Mouse (Mus musculus): Measurements from ENCODE around the gene Ngrn. TPM values are rescaled to one million over a fixed set of nuclear protein-coding genes. Genes with fewer than 3 reads are reported as not detected.

Gene Ngrn
- polyA plus RNA-seq, 1 experiment from 2014 or later = 49.3 TPM

DNA sequence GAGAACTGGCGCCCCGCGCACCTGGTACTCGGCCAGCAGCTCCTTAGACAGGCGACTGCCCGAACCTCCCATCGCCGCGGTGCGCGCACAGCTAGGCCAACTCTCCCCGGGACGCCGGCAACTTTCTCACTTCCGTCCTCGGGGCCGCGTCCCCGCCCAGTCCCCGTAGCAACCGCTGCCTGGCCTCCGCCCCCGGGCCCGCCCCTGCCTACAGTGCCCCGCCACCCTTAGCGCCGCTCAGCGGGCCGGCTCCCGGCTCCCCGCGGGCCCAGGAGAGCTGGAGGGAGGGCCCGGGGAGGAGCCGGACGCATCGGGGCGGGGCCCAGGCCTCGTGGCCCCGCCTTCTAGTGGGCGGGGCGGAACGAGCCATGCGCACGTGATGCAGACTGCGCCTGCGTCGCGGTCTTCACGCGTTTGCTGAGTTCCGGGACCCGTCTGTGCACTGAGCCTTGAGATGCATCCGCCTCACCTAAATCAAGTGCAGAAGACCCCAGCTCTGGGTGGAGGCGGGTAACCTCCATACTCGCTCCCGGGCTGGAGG is 28.5 kb upstream of the Ngrn start, which contains the start of the genes Cib1 and Gdpgp1:
TSS of gene Cib1 (minus strand) at position 325 of the 541 bp plus-strand sequence.
TSS of gene Gdpgp1 (plus strand) at position 377 of the 541 bp plus-strand sequence.
- Histone ChIP-seq H3K9me3 (no peaks in the 10 kb centered on the region), H3K4me2 (replicated peaks) (peak within 1 kb of the TSS; percentile 91), H3K27me3 (peaks cover 3% of the 10 kb centered on the region; the same call in 1 of the 2 replicates), H3K27ac (no peak within 1 kb of the TSS; the same call in 1 of the 2 replicates), H3K4me3 (peak within 1 kb of the TSS; percentile 69), H3K9ac (peak within 1 kb of the TSS; percentile 74), H3K36me3 (peaks cover 18% of the 10 kb centered on the region), H3K4me1 (peaks cover 25% of the 10 kb centered on the region)
- peak; percentile 96 for ATAC-seq (ENCODE audit: low FRiP score, low read depth)
- WGBS = under 1% methylated on average over 56 of the region's 56 CpGs

DNA sequence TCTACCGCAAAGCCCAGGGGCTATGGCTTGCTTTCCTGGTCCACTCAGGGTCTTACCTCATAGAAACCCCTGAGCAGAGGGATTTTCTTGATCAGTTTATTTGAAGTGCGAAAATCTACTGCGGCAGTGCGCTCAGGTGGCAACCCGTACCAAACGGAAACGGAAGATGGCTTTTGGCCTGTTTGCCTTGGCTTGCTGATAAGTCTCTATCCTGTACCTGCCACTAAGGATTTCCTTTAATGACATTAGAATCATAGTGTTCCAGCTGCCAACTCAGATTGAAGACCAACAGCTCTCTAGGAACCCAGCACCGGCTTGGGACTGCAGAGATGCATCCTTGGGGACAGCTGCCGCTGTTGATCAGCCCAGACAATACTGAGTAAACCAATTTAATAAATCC is 27.2 kb upstream of the Ngrn start:
- H3K27me3 ChIP-seq = peaks cover 3% of the 10 kb centered on the region; the same call in 1 of the 2 replicates
- H3K27ac ChIP-seq = no peak overlapping the region
- peaks cover 13% of the 10 kb centered on the region for H3K36me3 ChIP-seq
- peak overlapping the region; percentile 31; the same call in 1 of the 2 replicates for H3K9ac ChIP-seq
- 78% methylated on average over 9 of the region's 9 CpGs for WGBS
- no peaks in the 10 kb centered on the region for H3K9me3 ChIP-seq
- no peak for ATAC-seq (ENCODE audit: low FRiP score, low read depth)
- H3K4me1 ChIP-seq = peaks cover 25% of the 10 kb centered on the region
- H3K4me2 ChIP-seq (replicated peaks) = peak overlapping the region; percentile 91
- peak overlapping the region; percentile 69 for H3K4me3 ChIP-seq

DNA sequence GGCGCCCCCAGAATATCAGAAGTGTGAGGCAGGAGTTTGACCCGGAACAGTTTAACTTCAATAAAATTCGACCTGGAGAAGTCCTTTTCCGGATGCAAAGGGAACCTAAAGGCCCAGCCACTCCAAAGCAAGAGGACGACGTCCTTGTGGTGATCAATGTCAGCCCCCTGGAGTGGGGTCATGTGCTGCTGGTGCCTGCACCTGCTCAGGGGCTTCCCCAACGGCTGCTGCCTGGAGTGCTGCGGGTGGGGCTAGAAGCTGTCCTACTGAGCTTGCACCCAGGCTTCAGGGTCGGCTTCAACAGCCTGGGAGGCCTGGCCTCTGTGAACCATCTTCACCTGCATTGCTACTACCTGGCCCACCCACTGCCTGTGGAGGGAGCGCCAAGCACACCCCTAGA is 22.5 kb upstream of the Ngrn start:
- Histone ChIP-seq H3K9ac (no peak overlapping the region), H3K4me3 (no peak overlapping the region), H3K27me3 (no peaks in the 10 kb centered on the region), H3K9me3 (no peaks in the 10 kb centered on the region), H3K27ac (no peak overlapping the region), H3K4me1 (peaks cover 9% of the 10 kb centered on the region), H3K36me3 (peaks cover 36% of the 10 kb centered on the region), H3K4me2 (replicated peaks) (no peak overlapping the region)
- WGBS = 86% methylated on average over 10 of the region's 10 CpGs
- ATAC-seq (ENCODE audit: low FRiP score, low read depth) = no peak

DNA sequence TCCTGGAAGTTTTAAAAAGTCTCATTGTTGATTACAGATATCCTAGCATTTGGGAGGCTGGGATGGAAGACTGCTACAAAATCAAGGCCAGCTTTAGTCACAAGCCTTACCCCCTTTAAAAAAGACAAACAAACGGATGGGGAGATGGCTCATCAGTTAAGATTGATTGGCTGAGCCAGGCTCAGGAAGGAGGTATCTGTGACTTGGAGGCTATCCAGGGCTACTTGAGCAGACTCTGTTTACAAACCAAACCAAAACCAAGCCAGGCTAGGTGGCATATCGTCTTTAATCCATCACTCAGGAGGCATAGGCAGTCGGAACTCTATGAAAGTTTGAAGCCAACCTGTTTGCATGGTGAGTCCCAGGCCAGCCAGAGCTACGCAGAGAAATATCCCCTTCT is 19.4 kb upstream of the Ngrn start:
- Histone ChIP-seq H3K27ac (no peak overlapping the region), H3K36me3 (peaks cover 36% of the 10 kb centered on the region), H3K4me3 (no peak overlapping the region), H3K27me3 (no peaks in the 10 kb centered on the region), H3K9ac (no peak overlapping the region), H3K4me1 (peaks cover 3% of the 10 kb centered on the region; the same call in 1 of the 2 replicates), H3K9me3 (no peaks in the 10 kb centered on the region), H3K4me2 (replicated peaks) (no peak overlapping the region)
- WGBS = 81% methylated on average over 4 of the region's 4 CpGs
- no peak for ATAC-seq (ENCODE audit: low FRiP score, low read depth)

DNA sequence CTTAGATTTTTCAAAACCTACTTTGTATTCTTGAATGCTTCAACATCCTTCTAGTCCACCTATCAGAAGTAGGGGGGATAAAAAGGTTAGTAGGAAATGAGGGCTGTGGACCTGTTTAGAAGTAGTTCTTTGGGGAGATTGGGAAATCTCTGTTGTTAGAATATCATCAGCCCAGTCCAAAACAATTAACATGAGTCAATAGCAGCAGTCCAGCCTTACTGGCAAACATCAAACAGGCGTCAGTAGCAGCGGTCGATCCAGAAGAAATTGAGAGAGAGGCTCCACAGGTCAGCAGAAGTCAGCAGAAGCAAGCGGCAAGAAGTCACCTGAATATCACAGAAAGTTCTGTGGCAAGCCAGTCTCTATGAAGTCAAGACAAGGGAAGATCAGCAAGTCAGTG is 16.2 kb upstream of the Ngrn start:
- 85% methylated on average over 4 of the region's 4 CpGs for WGBS

DNA sequence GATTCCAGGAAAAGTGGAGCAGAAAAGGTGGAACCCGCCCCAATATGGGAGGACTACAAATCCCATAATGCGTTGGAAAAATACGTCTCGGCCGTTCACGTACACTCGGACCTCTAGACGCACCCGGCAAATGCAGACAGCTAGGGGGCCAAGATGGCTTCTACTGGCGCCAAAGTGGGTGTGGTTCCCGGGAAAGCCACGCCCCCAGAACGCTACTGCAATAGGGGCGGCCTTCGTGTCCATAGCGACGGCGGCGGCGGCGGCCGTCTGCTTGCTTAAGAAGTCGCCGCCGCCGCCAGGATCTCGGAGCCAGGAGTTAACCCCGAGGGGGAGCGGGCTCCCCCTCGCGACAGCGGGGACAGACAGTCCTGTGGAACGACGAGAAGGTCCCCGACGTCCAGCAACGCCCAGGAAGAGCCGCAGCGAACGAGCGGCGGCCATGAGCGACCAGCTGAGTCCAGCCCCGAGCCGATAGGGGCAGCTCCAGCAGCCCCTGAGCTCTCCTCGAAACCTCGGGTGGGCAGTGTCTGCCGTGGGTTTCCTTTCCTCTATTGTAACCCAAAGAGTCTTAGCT is 14.8 kb upstream of the Ngrn start, which contains the start of gene Ttll13:
TSS of gene Ttll13 (plus strand) at position 229 of the 574 bp plus-strand sequence.
- peak within 1 kb of the TSS; percentile 65 for H3K4me2 ChIP-seq (replicated peaks)
- no peaks in the 10 kb centered on the region for H3K9me3 ChIP-seq
- ATAC-seq (ENCODE audit: low FRiP score, low read depth) = peak; percentile 99
- H3K27me3 ChIP-seq = no peaks in the 10 kb centered on the region
- peaks cover 4% of the 10 kb centered on the region; the same call in 1 of the 2 replicates for H3K36me3 ChIP-seq
- peak within 1 kb of the TSS; percentile 72 for H3K9ac ChIP-seq
- under 1% methylated on average over 48 of the region's 48 CpGs for WGBS
- peaks cover 3% of the 10 kb centered on the region; the same call in 1 of the 2 replicates for H3K4me1 ChIP-seq
- H3K4me3 ChIP-seq = peak within 1 kb of the TSS; percentile 61
- H3K27ac ChIP-seq = peak within 1 kb of the TSS; percentile 76; the same call in 1 of the 2 replicates

More for the DNA sequence above, 16.2 kb upstream of the Ngrn start:
- Histone ChIP-seq H3K9ac (no peak overlapping the region), H3K27ac (no peak overlapping the region), H3K9me3 (no peaks in the 10 kb centered on the region), H3K4me3 (no peak overlapping the region), H3K4me1 (peaks cover 3% of the 10 kb centered on the region; the same call in 1 of the 2 replicates), H3K27me3 (no peaks in the 10 kb centered on the region), H3K36me3 (peaks cover 17% of the 10 kb centered on the region), H3K4me2 (replicated peaks) (no peak overlapping the region)
- ATAC-seq (ENCODE audit: low FRiP score, low read depth) = no peak

DNA sequence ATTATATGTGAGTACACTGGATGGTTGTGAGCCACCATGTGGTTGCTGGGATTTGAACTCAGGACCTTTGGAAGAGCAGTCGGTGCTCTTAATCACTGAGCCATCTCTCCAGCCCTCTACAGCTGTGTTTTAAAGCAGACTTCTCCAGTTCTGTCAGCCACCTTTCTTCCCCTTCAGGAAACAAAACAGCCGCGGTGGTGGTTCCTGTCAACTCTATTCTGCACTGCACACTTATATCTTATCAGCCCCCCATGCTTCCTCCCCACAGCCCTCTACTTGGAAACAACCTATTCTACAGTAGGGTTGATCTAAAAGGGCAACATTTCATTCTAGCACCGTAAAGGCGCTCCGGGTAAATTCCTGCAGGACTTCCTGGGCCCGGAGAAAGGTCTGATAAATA is 14.2 kb upstream of the Ngrn start:
- peaks cover 3% of the 10 kb centered on the region; the same call in 1 of the 2 replicates for H3K4me1 ChIP-seq
- WGBS = 66% methylated on average over 7 of the region's 7 CpGs
- H3K27me3 ChIP-seq = no peaks in the 10 kb centered on the region
- H3K27ac ChIP-seq = no peak overlapping the region
- peak overlapping the region; percentile 61 for H3K4me3 ChIP-seq
- peak overlapping the region; percentile 65 for H3K4me2 ChIP-seq (replicated peaks)
- H3K36me3 ChIP-seq = no peaks in the 10 kb centered on the region
- H3K9me3 ChIP-seq = no peaks in the 10 kb centered on the region
- H3K9ac ChIP-seq = no peak overlapping the region
- no peak for ATAC-seq (ENCODE audit: low FRiP score, low read depth)

DNA sequence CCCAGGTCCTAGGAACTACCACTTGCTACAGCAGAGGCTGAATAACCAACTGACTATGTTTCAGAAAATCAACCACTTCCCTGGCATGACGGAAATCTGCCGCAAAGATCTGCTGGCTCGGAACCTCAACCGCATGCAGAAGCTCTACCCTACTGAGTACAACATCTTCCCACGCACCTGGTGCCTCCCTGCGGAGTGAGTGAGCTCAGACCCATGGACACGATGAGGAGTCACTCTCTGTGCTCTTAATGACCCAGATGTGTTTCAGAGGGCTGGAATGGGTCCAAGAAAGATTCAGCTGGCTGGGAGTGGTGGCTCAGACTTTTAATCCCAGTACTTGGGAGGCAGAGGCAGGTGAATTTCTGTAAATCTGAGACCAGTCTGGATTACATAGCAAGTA is 8.6 kb upstream of the Ngrn start:
- H3K9me3 ChIP-seq = no peaks in the 10 kb centered on the region
- WGBS = 78% methylated on average over 7 of the region's 7 CpGs
- no peaks in the 10 kb centered on the region for H3K4me1 ChIP-seq
- H3K9ac ChIP-seq = no peak overlapping the region
- no peak overlapping the region for H3K4me2 ChIP-seq (replicated peaks)
- no peaks in the 10 kb centered on the region for H3K36me3 ChIP-seq
- peaks cover 15% of the 10 kb centered on the region for H3K27me3 ChIP-seq
- H3K27ac ChIP-seq = no peak overlapping the region
- no peak overlapping the region for H3K4me3 ChIP-seq
- no peak for ATAC-seq (ENCODE audit: low FRiP score, low read depth)

DNA sequence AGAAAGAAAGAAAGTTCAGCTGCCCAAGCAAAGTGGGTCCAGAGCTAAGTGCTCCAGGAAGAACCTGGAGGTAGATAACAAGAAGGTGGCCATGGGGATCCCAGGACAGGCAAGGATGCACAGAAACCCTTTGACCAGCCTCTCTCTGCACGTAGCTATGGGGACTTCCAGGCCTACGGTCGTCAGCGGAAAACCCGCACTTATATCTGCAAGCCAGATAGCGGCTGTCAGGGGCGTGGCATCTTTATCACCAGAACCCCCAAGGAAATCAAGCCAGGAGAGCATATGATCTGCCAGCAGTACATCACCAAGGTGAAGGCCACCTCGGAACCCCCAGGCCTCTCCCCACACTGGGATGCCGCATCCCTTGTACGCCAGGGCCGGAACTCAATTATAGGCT is 8.1 kb upstream of the Ngrn start:
- no peak for ATAC-seq (ENCODE audit: low FRiP score, low read depth)
- Histone ChIP-seq H3K36me3 (no peaks in the 10 kb centered on the region), H3K27ac (no peak overlapping the region), H3K4me3 (no peak overlapping the region), H3K9ac (no peak overlapping the region), H3K9me3 (no peaks in the 10 kb centered on the region), H3K4me1 (no peaks in the 10 kb centered on the region), H3K4me2 (replicated peaks) (no peak overlapping the region), H3K27me3 (peaks cover 15% of the 10 kb centered on the region)
- 87% methylated on average over 11 of the region's 11 CpGs for WGBS

DNA sequence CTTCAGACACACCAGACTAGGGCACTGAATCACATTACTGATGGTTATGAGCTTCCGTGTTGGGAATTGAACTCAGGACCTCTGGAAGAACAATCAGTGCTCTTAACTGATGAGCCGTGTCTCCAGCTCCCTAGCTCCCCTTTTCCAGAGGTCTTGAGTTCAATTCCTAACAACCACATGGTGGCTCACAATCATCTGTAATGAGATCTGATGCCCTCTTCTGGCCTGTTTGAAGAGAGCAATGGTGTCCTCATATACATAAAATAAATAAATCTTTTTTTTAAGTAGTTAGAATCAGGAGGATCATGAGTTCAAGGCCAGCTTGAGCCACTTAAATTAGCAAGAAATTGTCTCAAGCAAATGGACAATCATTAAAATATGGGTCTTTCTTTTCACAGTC is 5.0 kb upstream of the Ngrn start:
- Histone ChIP-seq H3K27ac (no peak overlapping the region), H3K4me2 (replicated peaks) (no peak overlapping the region), H3K36me3 (no peaks in the 10 kb centered on the region), H3K9ac (no peak overlapping the region), H3K27me3 (peaks cover 37% of the 10 kb centered on the region), H3K4me1 (peaks cover 5% of the 10 kb centered on the region; the same call in 1 of the 2 replicates), H3K4me3 (no peak overlapping the region), H3K9me3 (no peaks in the 10 kb centered on the region)
- no peak for ATAC-seq (ENCODE audit: low FRiP score, low read depth)
- whole genome bisulfite sequencing = 78% methylated on average over 2 of the region's 2 CpGs

DNA sequence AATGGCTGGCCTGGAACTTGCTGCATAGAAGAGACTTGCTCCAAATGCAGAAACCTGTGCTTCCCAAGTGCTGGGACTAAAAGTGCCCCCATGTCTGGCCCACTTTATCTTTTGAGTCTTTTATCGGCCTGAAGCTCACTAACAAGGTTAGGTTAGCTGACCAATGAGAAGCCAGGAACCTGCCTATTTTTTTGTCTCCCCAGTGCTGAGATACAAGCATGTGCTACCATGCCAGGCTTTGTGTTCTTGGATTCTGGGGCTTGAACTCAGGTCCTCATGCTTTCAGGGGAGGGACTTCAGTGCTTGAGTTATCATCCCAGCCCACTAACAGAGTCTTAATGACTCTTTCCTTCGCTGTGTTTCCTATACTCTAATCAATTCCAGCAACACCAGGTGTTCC is 3.3 kb upstream of the Ngrn start:
- Histone ChIP-seq H3K9ac (no peak overlapping the region), H3K4me1 (peaks cover 13% of the 10 kb centered on the region), H3K9me3 (no peaks in the 10 kb centered on the region), H3K4me2 (replicated peaks) (no peak overlapping the region), H3K27ac (no peak overlapping the region), H3K4me3 (no peak overlapping the region), H3K36me3 (no peaks in the 10 kb centered on the region), H3K27me3 (peaks cover 37% of the 10 kb centered on the region)
- ATAC-seq (ENCODE audit: low FRiP score, low read depth) = no peak
- WGBS = 51% methylated on average over 2 of the region's 2 CpGs

DNA sequence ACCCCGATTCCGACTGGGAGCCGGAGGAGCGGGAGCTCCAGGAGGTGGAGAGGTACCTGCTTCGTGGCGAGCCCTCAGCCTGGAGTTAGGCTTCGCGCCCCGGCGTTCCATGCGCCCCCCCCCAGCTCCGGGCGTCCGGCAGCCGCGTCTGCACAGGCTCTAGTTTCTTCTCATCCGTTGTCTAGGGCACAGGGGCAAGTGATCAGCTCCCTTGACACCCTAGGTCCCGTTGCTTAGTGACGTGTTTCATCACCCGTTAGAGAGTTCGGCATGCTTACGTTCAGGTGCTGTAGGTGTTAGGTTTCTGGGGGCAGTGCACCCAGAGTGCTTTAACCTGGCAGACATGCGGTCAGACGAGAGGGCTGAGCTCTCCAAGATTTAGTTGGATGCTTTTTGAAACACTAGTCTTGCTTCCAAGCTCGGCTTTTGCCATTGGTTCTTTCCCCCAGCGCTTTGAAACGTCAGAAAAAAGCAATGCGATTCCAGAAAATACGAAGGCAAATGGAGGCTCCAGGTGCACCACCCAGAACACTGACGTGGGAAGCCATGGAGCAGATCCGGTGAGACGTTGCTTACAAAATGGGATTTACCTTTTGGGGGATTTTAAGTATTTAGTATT is 466 bp downstream of the Ngrn start:
- peak overlapping the region; percentile 85 for H3K4me2 ChIP-seq (replicated peaks)
- H3K27ac ChIP-seq = peak overlapping the region; percentile 56; the same call in 1 of the 2 replicates
- peak overlapping the region; percentile 89 for H3K4me3 ChIP-seq
- WGBS = 1% methylated on average over 32 of the region's 32 CpGs
- ATAC-seq (ENCODE audit: low FRiP score, low read depth) = peak; percentile 74
- peak overlapping the region; percentile 85 for H3K9ac ChIP-seq
- peaks cover 33% of the 10 kb centered on the region for H3K36me3 ChIP-seq
- peaks cover 13% of the 10 kb centered on the region for H3K4me1 ChIP-seq
- peaks cover 28% of the 10 kb centered on the region for H3K27me3 ChIP-seq
- H3K9me3 ChIP-seq = no peaks in the 10 kb centered on the region
